Mouse (Mus musculus): ENCODE measurements at regions not wholly inside any gene's neighbourhood (a gene's known extent, or its start where the extent isn't known, plus 50 kb on each side); places are given as distances from the start of the nearest gene placed in this dataset.
A peak's percentile ranks its signal among the peaks of the same experiment; 100 is the strongest.

DNA sequence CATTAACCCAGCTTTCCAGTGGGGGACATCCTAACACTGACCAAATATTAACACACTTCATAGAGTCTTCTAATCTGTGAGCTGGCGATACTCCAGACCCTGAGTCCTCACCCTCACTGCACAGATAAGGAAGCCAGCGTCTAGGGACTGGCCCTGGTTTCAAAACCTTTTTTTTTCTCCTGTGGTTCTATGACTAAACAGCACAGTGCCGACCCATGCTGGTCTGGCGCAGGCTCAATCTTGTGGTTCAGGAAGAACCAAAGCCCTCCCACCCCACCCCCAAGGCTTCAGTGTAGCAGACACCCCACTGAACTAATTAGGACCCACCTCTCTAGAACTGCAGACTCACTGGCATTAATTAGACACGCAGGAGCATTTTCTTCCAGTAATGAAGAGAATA, 81.4 kb upstream of the Ubl3 start:
- Histone ChIP-seq H3K4me2 (replicated peaks) (no peak overlapping the region), H3K27ac (no peak overlapping the region), H3K27me3 (replicated peaks) (no peaks in the 10 kb centered on the region), H3K4me1 (replicated peaks) (no peaks in the 10 kb centered on the region), H3K4me3 (replicated peaks) (no peak overlapping the region), H3K9ac (no peak overlapping the region), H3K9me3 (no peaks in the 10 kb centered on the region), H3K36me3 (no peaks in the 10 kb centered on the region)
- 54% methylated on average over 5 of the region's 5 CpGs for WGBS
- ATAC-seq = no peak

DNA sequence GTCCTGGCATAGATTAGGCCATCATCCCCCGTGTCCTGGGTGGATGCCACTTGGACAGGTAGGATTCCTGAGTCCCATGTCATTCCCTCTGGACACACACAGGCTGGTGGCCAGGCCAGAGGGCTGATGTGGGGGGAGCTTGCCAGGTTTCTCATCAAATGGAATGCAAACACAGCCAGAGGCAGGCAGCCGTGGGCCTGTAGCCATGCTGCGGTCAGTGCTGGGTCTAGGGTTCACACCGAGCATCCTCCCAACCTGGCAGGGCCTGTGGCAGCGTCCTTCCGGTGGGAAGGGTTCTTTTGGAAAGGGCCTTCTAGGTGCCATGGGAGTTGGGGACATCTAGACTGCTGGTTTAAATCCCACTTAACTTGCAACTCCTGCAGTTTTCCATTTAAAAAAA, 80.7 kb upstream of the Ubl3 start:
- 87% methylated on average over 6 of the region's 6 CpGs for WGBS
- Histone ChIP-seq H3K4me1 (replicated peaks) (no peaks in the 10 kb centered on the region), H3K9me3 (no peaks in the 10 kb centered on the region), H3K36me3 (no peaks in the 10 kb centered on the region), H3K27ac (no peak overlapping the region), H3K9ac (no peak overlapping the region), H3K27me3 (replicated peaks) (no peaks in the 10 kb centered on the region), H3K4me2 (replicated peaks) (no peak overlapping the region), H3K4me3 (replicated peaks) (no peak overlapping the region)
- no peak for ATAC-seq

DNA sequence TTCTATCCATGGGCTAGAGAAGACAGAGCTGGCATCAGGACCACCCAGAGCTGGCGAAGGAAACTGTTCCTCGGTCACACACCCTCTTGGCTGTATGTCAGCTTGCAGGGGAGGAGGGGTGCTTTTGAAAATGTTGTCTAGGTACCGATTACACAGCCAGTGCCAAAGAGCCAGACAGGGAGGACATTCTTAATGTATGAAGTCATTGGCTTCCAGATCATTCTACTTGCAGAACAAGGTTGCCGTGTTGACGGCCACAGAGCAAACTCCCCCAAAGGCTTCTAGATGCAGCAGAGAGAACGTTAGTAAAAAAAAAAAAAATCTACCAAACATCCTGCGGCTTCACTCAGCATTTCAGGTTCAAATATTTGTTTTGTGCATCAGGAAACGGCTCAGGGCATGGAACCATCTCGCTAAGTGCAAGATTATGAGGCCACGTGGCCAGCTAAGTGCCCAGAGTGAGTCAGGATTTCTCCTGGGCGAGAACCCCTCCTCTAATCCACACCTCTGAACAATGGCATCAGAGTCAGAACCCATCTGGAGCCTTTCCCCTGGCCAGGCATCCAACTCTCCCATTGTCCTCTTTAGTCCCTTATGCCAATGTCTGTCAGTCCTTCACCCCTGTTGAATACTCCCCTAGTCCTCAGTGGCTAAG, 80.1 kb upstream of the Ubl3 start:
- H3K9ac ChIP-seq = no peak overlapping the region
- H3K4me1 ChIP-seq (replicated peaks) = no peaks in the 10 kb centered on the region
- H3K36me3 ChIP-seq = no peaks in the 10 kb centered on the region
- no peak for ATAC-seq
- H3K9me3 ChIP-seq = no peaks in the 10 kb centered on the region
- WGBS = 42% methylated on average over 11 of the region's 11 CpGs
- no peaks in the 10 kb centered on the region for H3K27me3 ChIP-seq (replicated peaks)
- no peak overlapping the region for H3K27ac ChIP-seq
- no peak overlapping the region for H3K4me3 ChIP-seq (replicated peaks)
- H3K4me2 ChIP-seq (replicated peaks) = no peak overlapping the region

DNA sequence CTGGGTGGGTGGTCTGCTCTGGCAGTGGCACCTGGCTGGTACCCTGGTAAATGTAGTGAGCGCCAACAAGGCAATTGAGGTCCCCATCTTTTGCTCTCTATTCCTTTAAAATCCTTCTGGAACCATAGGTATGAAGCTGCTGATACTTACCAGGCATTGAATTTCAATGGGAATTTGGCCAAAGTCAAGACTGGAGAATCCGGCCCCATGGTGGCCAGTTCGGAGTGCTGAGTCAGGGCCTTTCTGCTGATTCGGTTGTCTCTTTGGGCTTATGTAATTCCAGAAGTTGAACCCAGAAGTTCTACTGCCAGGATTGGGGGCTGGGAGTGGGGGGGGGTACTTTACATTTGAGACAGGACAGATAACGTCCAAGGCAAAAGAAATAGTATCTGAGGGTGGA, 79.0 kb upstream of the Ubl3 start:
- 87% methylated on average over 5 of the region's 5 CpGs for WGBS
- Histone ChIP-seq H3K27ac (no peak overlapping the region), H3K4me1 (replicated peaks) (no peaks in the 10 kb centered on the region), H3K4me2 (replicated peaks) (no peak overlapping the region), H3K9ac (no peak overlapping the region), H3K9me3 (no peaks in the 10 kb centered on the region), H3K4me3 (replicated peaks) (no peak overlapping the region), H3K27me3 (replicated peaks) (no peaks in the 10 kb centered on the region), H3K36me3 (no peaks in the 10 kb centered on the region)
- no peak for ATAC-seq

DNA sequence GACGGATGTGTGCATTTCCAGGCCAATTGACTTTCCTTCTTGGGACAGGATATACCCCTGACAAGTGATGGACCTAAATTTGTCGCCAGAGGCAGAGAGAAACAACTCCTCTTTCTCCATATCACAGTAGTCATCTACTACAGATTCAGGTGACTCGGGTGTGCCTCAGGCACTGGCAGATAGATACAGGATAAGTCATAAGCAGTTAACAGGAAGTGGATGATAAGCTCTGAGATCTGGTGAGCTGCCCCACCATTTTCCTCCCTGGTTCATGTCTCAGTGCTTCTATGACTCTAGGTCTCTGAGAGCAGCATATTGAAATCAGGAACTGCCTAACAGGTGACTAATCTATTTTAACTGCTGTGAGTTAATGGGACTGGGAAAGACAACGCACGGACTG, 73.4 kb upstream of the Ubl3 start:
- no peak for ATAC-seq

DNA sequence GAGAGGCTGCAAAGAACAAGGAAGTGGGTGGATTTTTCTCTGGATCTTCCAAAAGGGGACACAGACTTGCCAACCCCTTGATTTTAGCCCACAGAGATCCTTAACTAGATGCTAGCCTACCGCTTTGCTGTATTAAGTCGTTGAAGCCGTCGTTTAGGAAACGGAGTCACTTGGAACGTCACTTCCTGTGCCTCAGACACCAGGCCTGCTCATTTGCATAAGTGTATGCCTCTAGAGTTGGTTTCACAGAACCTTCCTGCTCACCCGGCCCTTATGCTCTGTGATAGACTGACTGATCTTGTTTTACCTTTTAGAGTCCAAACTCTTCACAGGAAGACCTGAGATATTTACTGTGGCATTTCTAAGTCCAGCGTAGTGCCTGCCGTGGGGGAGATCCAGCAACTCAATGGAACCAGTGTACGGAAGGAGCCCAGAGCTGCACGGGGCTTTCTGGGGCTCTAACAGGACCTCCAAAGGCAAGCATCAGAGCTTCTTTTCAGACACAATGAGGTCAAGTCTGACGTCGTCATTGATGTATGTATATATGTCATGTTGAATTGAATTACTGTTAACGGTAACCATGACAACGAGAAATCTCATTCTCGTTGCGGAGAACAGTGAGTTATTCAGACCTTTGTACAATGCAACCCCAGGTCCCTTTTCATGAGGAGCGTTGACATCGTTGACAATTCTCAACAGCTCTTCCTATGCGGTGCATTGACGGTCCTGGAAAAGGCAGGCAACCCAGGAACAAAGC, 72.2 kb upstream of the Ubl3 start:
- ATAC-seq = no peak
- Histone ChIP-seq H3K4me3 (replicated peaks) (no peak overlapping the region), H3K4me1 (replicated peaks) (no peaks in the 10 kb centered on the region), H3K27ac (no peak overlapping the region), H3K9ac (no peak overlapping the region), H3K9me3 (no peaks in the 10 kb centered on the region), H3K4me2 (replicated peaks) (no peak overlapping the region), H3K27me3 (replicated peaks) (no peaks in the 10 kb centered on the region), H3K36me3 (no peaks in the 10 kb centered on the region)
- 77% methylated on average over 21 of the region's 21 CpGs for WGBS

More for the DNA sequence above, 73.4 kb upstream of the Ubl3 start:
- Histone ChIP-seq H3K27ac (no peak overlapping the region), H3K4me1 (replicated peaks) (no peaks in the 10 kb centered on the region), H3K4me3 (replicated peaks) (no peak overlapping the region), H3K9ac (no peak overlapping the region), H3K27me3 (replicated peaks) (no peaks in the 10 kb centered on the region), H3K4me2 (replicated peaks) (no peak overlapping the region), H3K36me3 (no peaks in the 10 kb centered on the region), H3K9me3 (no peaks in the 10 kb centered on the region)
- 84% methylated on average over 5 of the region's 5 CpGs for WGBS

DNA sequence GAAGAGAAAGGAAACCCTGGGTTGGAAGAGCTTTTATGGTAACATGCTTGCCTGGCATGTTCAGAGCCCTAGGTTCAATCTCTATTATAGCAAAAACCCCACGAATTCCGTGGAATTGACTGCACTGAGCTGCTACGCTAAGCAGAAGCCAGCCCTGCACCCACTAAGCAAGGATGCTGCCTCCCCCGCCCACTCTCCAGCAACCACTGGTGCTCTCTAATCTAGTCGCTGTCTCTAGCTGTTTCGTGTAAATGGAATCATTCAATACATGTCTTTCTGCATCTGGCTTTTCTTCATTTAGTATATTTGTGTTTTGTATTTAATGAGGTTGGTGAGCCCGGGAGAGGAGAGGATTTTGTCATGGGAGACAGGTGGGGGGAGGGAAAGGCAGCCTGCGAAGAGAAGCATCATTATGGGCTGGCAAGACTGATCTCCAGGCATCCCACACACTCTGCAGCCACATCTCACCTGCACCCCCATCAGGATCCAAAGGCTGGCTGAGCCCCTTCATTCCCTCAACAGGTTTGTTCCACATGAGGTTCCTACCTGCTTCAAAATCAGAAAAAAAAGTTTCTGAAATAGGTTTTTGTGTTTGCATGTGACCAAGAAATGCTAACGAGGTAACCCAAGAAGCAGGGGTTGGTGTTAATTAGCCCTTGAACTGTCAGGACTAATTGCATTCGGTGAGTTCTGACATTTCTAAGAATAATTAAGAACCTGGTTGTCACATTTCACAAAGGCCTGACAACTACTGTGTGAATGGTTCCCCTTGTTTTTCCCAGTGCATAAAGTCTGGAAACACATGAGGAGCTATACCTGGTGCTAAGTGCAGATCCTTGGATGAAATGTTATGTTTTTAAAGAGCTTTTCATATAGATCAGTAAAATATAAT, 68.6 kb upstream of the Ubl3 start:
- H3K9ac ChIP-seq = no peak overlapping the region
- WGBS = 46% methylated on average over 10 of the region's 10 CpGs
- 0 out of 2 replicates have a peak, but pooled peaks cover 3% of the 10 kb centered on the region for H3K4me1 ChIP-seq (replicated peaks)
- no peak overlapping the region for H3K27ac ChIP-seq
- no peak for ATAC-seq
- no peaks in the 10 kb centered on the region for H3K27me3 ChIP-seq (replicated peaks)
- no peaks in the 10 kb centered on the region for H3K36me3 ChIP-seq
- H3K4me3 ChIP-seq (replicated peaks) = no peak overlapping the region
- H3K9me3 ChIP-seq = no peaks in the 10 kb centered on the region
- H3K4me2 ChIP-seq (replicated peaks) = no peak overlapping the region

DNA sequence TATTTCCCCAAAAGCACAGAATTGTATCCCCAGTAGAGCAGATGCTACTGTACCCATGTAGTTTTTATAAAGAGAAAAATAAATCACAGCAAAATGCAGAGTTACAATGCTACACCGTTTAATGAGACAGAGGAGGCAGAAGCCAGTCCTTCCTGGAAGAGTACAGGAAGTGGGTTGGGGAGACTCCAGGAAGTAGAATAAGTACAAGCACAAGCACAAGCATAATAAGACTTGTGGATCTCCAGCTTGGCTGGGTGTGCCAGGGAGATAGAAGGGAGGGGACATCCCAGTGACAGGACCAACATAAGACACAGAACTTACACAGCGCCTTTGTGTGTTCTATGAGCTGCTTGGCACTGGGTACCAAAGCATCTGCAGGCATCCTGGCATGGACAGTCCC, 67.3 kb upstream of the Ubl3 start:
- 72% methylated on average over 2 of the region's 2 CpGs for WGBS
- Histone ChIP-seq H3K27me3 (replicated peaks) (no peaks in the 10 kb centered on the region), H3K9ac (no peak overlapping the region), H3K36me3 (no peaks in the 10 kb centered on the region), H3K4me1 (replicated peaks) (0 out of 2 replicates have a peak, but pooled peaks cover 3% of the 10 kb centered on the region), H3K4me2 (replicated peaks) (no peak overlapping the region), H3K4me3 (replicated peaks) (no peak overlapping the region), H3K27ac (no peak overlapping the region), H3K9me3 (no peaks in the 10 kb centered on the region)
- no peak for ATAC-seq

DNA sequence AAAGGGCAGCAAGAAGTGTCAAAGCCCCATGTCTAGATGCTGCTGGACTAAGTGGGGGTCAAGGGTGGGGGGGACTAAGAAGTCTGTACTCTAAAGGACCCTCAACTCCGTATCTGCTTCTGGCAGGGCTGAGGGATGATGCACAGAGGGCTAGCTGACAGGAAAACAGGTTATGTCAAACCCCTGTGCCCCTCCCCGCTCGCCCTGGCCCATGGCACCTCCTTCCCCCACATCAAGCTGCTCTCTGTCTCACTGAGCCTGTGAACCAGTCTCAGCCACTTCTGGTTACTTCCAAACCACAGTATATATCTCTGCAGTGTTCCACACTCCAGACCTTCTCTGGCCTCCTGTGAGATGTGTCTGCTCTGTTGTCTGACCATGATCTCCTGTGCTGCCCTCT, 63.8 kb upstream of the Ubl3 start:
- no peaks in the 10 kb centered on the region for H3K36me3 ChIP-seq
- H3K9me3 ChIP-seq = no peaks in the 10 kb centered on the region
- H3K9ac ChIP-seq = no peak overlapping the region
- no peak overlapping the region for H3K4me3 ChIP-seq (replicated peaks)
- WGBS = 75% methylated on average over 3 of the region's 3 CpGs
- 0 out of 2 replicates have a peak, but pooled peaks cover 3% of the 10 kb centered on the region for H3K4me1 ChIP-seq (replicated peaks)
- no peak overlapping the region; the same call in 1 of the 2 replicates for H3K27ac ChIP-seq
- ATAC-seq = no peak
- no peaks in the 10 kb centered on the region for H3K27me3 ChIP-seq (replicated peaks)
- no peak overlapping the region for H3K4me2 ChIP-seq (replicated peaks)

DNA sequence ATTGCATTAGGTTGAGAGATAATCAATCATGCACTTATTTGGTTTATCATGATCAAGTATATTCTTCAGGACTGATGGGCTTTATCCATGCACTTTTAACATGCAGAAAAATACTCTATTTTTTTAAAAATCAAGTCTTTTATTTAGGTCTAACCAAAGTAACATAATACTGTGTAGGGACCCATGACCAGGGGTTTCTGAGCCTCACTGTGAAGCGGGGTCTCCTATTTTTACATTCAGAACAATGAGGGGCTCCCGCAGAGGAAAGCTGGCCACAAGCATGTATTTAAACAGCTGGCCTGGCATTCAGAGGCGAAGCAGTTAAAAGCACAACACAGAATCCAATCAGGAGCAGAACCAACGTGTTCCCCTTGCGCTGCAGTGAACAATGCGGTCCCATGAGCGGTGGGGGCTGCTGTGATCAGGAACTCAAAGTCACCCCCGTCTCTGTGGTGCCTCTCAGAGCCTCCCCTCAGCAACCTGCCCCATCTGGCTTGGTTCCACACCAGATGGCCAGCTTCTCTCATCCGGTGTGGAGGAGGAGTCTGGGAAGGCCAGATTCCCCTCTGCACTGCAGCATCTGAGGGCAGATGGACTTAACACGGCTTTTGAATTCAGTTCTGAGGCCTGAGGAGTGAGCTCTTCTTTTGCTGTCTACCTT, 63.2 kb upstream of the Ubl3 start:
- no peaks in the 10 kb centered on the region for H3K36me3 ChIP-seq
- H3K27me3 ChIP-seq (replicated peaks) = no peaks in the 10 kb centered on the region
- no peak overlapping the region for H3K4me2 ChIP-seq (replicated peaks)
- 49% methylated on average over 10 of the region's 10 CpGs for WGBS
- peak; percentile 69 for ATAC-seq
- H3K9me3 ChIP-seq = no peaks in the 10 kb centered on the region
- no peak overlapping the region; the same call in 1 of the 2 replicates for H3K27ac ChIP-seq
- H3K4me3 ChIP-seq (replicated peaks) = no peak overlapping the region
- 0 out of 2 replicates have a peak, but pooled peaks cover 3% of the 10 kb centered on the region for H3K4me1 ChIP-seq (replicated peaks)
- H3K9ac ChIP-seq = no peak overlapping the region

DNA sequence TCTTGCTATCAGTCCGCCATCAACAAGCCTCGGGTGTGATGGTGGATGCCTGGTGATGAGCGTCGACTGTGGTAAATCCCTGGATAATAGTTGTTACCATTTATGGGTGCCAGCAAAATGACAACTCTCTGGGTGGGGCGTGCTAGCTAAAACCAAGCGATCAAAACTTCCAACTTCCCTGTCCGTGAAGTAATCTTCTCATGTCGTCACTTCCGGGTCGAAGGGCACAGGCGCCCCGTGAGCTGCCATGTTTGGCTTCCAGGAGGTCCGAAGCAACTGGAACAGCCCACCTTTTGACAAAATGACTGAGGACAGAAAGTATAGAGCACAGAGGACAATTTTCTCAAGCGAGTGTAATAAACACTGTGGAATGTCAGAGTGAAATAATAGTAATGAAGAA, 62.5 kb upstream of the Ubl3 start:
- Histone ChIP-seq H3K4me2 (replicated peaks) (no peak overlapping the region), H3K36me3 (no peaks in the 10 kb centered on the region), H3K9me3 (no peaks in the 10 kb centered on the region), H3K27me3 (replicated peaks) (no peaks in the 10 kb centered on the region), H3K9ac (no peak overlapping the region), H3K27ac (no peak overlapping the region), H3K4me3 (replicated peaks) (no peak overlapping the region), H3K4me1 (replicated peaks) (0 out of 2 replicates have a peak, but pooled peaks cover 3% of the 10 kb centered on the region)
- WGBS = 93% methylated on average over 14 of the region's 14 CpGs
- no peak for ATAC-seq

DNA sequence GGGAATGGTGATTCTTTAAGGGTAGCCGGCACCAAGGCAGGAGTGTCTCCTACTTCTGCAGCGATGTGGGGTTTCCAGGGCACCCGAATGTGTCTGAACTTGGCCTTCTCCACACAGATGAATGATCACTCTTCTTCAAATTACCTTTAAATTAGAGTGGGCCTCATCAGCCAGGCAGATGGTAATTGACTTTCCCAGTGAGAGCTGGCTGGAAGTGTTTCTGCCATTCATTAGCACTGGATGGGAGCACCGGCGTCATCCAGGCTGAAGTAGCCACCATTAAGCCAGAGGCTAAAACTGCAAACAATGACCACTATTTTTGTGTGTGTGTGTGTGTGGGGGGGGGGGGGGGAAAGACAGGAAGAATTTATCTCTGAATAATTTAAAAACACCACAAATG, 58.7 kb upstream of the Ubl3 start:
- H3K27me3 ChIP-seq (replicated peaks) = no peaks in the 10 kb centered on the region
- no peaks in the 10 kb centered on the region for H3K36me3 ChIP-seq
- H3K4me2 ChIP-seq (replicated peaks) = no peak overlapping the region
- whole genome bisulfite sequencing = 75% methylated on average over 5 of the region's 5 CpGs
- no peak overlapping the region for H3K27ac ChIP-seq
- H3K9ac ChIP-seq = no peak overlapping the region
- no peak for ATAC-seq
- H3K9me3 ChIP-seq = no peaks in the 10 kb centered on the region
- H3K4me3 ChIP-seq (replicated peaks) = no peak overlapping the region
- H3K4me1 ChIP-seq (replicated peaks) = peaks cover 6% of the 10 kb centered on the region; the same call in 1 of the 2 replicates

All from intestine, embryonic 15.5 days (tissue).